Mouse (Mus musculus): Measurements from ENCODE around the gene Fbxl12.
"Not testable (repeated sequence)": the region's sequence is repeated elsewhere in the genome, so short reads cannot be mapped to it uniquely, and the experiment has no call there.

- not testable (repeated sequence) for TF ChIP-seq CTCF (conservative IDR thresholded peaks at IDR 0.05 in 1 of 2, IDR thresholded peaks at IDR 0.05 in 1 of 2; ENCODE audit: low read depth in 2 of 2, low read length in 2 of 2); KAT2A (IDR thresholded peaks at IDR 0.05; ENCODE audit: insufficient replicate concordance, low read length); IRF4 (IDR thresholded peaks at IDR 0.05; ENCODE audit: low read depth, low read length); MAZ (IDR thresholded peaks at IDR 0.05; ENCODE audit: low read depth, low read length)
Measured at GRCm38 (mm10) chr9:20690449-20690848, 45.9 kb upstream of the Fbxl12 start.
